Mouse (Mus musculus): ENCODE results near the gene Scfd2.

GRCm38 (mm10) chr5:74260378-74260809 lies 271.2 kb downstream of the Scfd2 start:
- TF ChIP-seq CTCF (IDR thresholded peaks at IDR 0.05; ENCODE audit: control insufficient read depth, insufficient read depth, insufficient replicate concordance, low read depth, low read length) (no peak), POLR2A (IDR thresholded peaks at IDR 0.05; ENCODE audit: control insufficient read depth, low read depth, low read length) (no peak)

Measured in testis, adult 2 months (tissue).